Mouse (Mus musculus) kidney, postnatal 0 days (tissue): ENCODE measurements around the gene Otop1. TPM values are rescaled to one million over a fixed set of nuclear protein-coding genes. Genes with fewer than 3 reads are reported as not detected.

Experiments used
- ATAC-seq: fragments of 200-750 bp; cut with Nextera tagmentation; replicated peaks from 2 replicates; pipeline ENCODE4 v1.8.0; 2017; ENCODE audit warnings: low read depth, moderate number of reproducible peaks, moderate TSS enrichment, moderate library complexity; ENCODE audit not compliant: low FRiP score
- DNase-seq: peaks from one replicate; pipeline ENCODE4 v3.0.0-alpha.2; 2016; ENCODE audit warnings: low spot score
- H3K27ac ChIP-seq: fragments of 300-500 bp; sonication (generic); 2 replicates; pipeline ENCODE4 v1.5.1; 2014; ENCODE audit warnings: mild to moderate bottlenecking
- H3K27me3 ChIP-seq: fragments of 300-500 bp; sonication (generic); 2 replicates; pipeline ENCODE4 v1.6.1; 2014; ENCODE audit warnings: low read length, mixed read lengths; ENCODE audit not compliant: insufficient read depth
- H3K36me3 ChIP-seq: fragments of 300-500 bp; sonication (generic); 2 replicates; pipeline ENCODE4 v1.6.1; 2014; ENCODE audit warnings: low read length, mixed read lengths; ENCODE audit not compliant: insufficient read depth
- H3K4me1 ChIP-seq: fragments of 300-500 bp; sonication (generic); replicated peaks from 2 replicates; pipeline ENCODE4 v1.6.1; 2014; ENCODE audit warnings: antibody characterized with exemption, low read length, mixed read lengths; ENCODE audit not compliant: insufficient read depth
- H3K4me2 ChIP-seq: fragments of 300-500 bp; sonication (generic); 2 replicates; pipeline ENCODE4 v1.6.1; 2014; ENCODE audit warnings: mild to moderate bottlenecking, low read length, moderate library complexity, mixed read lengths
- H3K4me3 ChIP-seq: fragments of 300-500 bp; sonication (generic); replicated peaks from 2 replicates; pipeline ENCODE4 v1.5.1; 2014; ENCODE audit warnings: low read depth, low read length
- H3K9ac ChIP-seq: fragments of 300-500 bp; sonication (generic); 2 replicates; pipeline ENCODE4 v1.6.1; 2014; ENCODE audit warnings: low read depth, low read length
- H3K9me3 ChIP-seq: fragments of 300-500 bp; sonication (generic); replicated peaks from 2 replicates; pipeline ENCODE4 v1.6.1; 2016; ENCODE audit warnings: low read length, inconsistent platforms, mixed read lengths
- CTCF ChIP-seq: IDR thresholded peaks from 2 replicates; pipeline ENCODE4 v1.5.1; 2016; ENCODE audit warnings: antibody characterized with exemption, low read depth, mild to moderate bottlenecking, moderate library complexity
- WGBS: fragments of 180-500 bp; shearing (Covaris S2); extraction: QIAGEN DNeasy Blood & Tissue Kit; methylation state at CpG from one replicate; pipeline ENCODE4 v1.1.7; 2014; 5-methylcytosine and 5-hydroxymethylcytosine counted together
- polyA plus RNA-seq: library from polyadenylated mRNA; unstranded; fragments of >200 nt; fragmentation: Nextera tagmentation; extraction: Ambion mirVana; gene quantifications from 2 replicates; pipeline ENCODE4 v1.2.1, GENCODE M21; 2015

Gene Otop1
- polyA plus RNA-seq, 1 experiment from 2014 or later = not detected

DNA sequence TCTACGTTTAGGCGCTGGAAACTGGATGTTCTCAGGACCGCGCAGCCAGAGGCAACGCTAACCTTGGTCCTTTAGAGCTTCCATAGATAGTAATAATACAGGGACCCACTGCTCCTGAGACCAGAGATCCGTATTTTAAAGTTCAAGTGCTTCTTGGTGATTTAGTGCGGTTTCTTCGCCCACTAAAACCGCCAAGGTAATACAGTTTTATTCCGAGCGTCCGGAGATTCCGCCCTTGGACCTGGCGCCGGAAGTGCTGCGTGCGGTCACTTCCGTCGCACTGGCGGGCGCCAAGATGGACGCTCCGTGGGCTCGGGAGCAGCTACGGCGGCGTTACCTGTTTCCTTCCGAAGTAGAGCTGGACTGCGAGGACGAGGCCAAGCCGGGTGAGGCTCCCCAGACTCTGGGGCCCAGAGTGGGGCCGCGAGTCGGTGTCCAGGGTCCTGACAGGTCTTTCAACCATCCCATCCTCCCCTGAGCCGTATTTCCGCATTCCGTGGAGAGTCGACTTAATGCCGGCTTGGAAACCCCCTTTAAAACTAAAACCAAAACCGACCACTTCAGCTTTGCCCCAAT, 15.6 kb upstream of the Otop1 start, which contains the start of gene Tmem128:
Gene Tmem128 (plus strand): TSS at position 79 of the 576 bp plus-strand sequence.
- WGBS = under 1% methylated on average over 40 of the region's 40 CpGs
- peaks cover 30% of the 10 kb centered on the region for H3K36me3 ChIP-seq
- H3K4me2 ChIP-seq = peak within 1 kb of the TSS; percentile 70
- peak within 1 kb of the TSS; percentile 62 for H3K9ac ChIP-seq
- H3K27me3 ChIP-seq = no peaks in the 10 kb centered on the region
- H3K4me1 ChIP-seq = no peaks in the 10 kb centered on the region; the same call in 1 of the 2 replicates
- peak; percentile 48; the same call in 1 of the 2 replicates for ATAC-seq
- H3K27ac ChIP-seq = peak within 1 kb of the TSS; percentile 86
- no peak for TF ChIP-seq CTCF
- peak within 1 kb of the TSS; percentile 66 for H3K4me3 ChIP-seq
- H3K9me3 ChIP-seq = no peaks in the 10 kb centered on the region
- peak; percentile 77 for DNase-seq

- no peaks in the 10 kb centered on the region for H3K9me3 ChIP-seq
- no peak overlapping the region for H3K4me3 ChIP-seq
- H3K36me3 ChIP-seq = peaks cover 27% of the 10 kb centered on the region; the same call in 1 of the 2 replicates
- no peak overlapping the region for H3K27ac ChIP-seq
- 89% methylated on average over 3 of the region's 3 CpGs for WGBS
- H3K4me1 ChIP-seq = no peaks in the 10 kb centered on the region
- TF ChIP-seq CTCF = no peak
- H3K9ac ChIP-seq = no peak overlapping the region
- no peak overlapping the region for H3K4me2 ChIP-seq
- no peak for DNase-seq
- peaks cover 7% of the 10 kb centered on the region for H3K27me3 ChIP-seq
- ATAC-seq = no peak
These were observed 4.8 kb upstream of the Otop1 start for GRCm38 (mm10) chr5:38270942-38271341.

DNA sequence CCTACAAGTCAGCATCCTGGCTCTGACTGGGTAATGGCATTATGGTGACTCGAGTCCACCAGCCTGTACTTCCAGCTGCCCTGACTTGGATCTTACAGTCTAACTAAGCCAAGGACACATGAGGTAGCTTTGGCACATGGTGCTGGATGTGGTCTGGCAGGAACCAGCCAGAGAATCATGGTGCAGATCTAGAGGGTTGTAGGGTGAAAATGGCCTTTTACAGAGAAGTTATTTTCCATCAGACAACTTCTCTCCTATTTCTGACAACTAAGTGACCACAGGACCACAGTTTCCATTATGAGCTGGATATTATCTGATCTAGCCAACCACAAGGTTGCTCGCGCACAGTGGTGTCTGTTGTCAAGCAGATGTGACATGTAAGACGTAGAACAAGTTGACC, 1.9 kb upstream of the Otop1 start:
- Histone ChIP-seq H3K36me3 (peaks cover 9% of the 10 kb centered on the region; the same call in 1 of the 2 replicates), H3K27ac (no peak overlapping the region), H3K27me3 (peaks cover 33% of the 10 kb centered on the region), H3K9ac (no peak overlapping the region), H3K4me2 (no peak overlapping the region), H3K4me3 (no peak overlapping the region), H3K4me1 (peaks cover 9% of the 10 kb centered on the region; the same call in 1 of the 2 replicates), H3K9me3 (no peaks in the 10 kb centered on the region)
- no peak for DNase-seq
- TF ChIP-seq CTCF = no peak
- 84% methylated on average over 4 of the region's 4 CpGs for WGBS
- ATAC-seq = no peak

DNA sequence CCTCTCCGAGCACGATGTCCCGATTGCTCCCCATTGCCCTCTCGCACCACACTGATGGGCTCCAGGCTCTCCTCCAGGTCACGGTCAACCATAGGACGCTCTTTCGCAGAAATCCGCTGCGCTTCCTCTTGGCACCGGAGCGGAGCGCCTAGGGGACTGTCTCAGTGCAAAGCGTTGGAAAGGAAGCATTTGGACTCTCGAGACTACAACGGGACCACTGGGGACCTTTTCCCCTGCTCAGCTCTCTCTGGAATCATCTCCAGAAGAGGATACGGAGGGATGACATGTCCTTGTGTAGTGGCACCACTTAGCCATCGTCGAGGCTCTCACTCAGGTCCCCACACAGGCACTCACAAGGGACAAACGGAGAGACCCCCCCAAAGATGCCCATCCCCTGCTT, 679 bp downstream of the Otop1 start:
- Histone ChIP-seq H3K9me3 (no peaks in the 10 kb centered on the region), H3K36me3 (no peaks in the 10 kb centered on the region), H3K27me3 (peaks cover 33% of the 10 kb centered on the region), H3K4me3 (no peak overlapping the region), H3K4me2 (no peak overlapping the region), H3K9ac (no peak overlapping the region), H3K4me1 (peaks cover 9% of the 10 kb centered on the region; the same call in 1 of the 2 replicates), H3K27ac (no peak overlapping the region)
- 2% methylated on average over 19 of the region's 19 CpGs for WGBS
- no peak for TF ChIP-seq CTCF
- no peak for ATAC-seq
- no peak for DNase-seq

- Histone ChIP-seq H3K4me2 (peak overlapping the region; percentile 45), H3K36me3 (no peaks in the 10 kb centered on the region), H3K9ac (no peak overlapping the region), H3K27me3 (peaks cover 33% of the 10 kb centered on the region), H3K4me1 (peaks cover 9% of the 10 kb centered on the region; the same call in 1 of the 2 replicates), H3K9me3 (no peaks in the 10 kb centered on the region), H3K4me3 (peak overlapping the region; percentile 20; the same call in 1 of the 2 replicates), H3K27ac (no peak overlapping the region)
- TF ChIP-seq CTCF = no peak
- DNase-seq = no peak
- ATAC-seq = 0 out of 2 replicates have a peak, but pooled peaks have one; percentile 19
- WGBS = 2% methylated on average over 61 of the region's 65 CpGs
These were observed 1.5 kb downstream of the Otop1 start for GRCm38 (mm10) chr5:38277098-38277866.

- H3K27ac ChIP-seq = no peak overlapping the region
- no peaks in the 10 kb centered on the region for H3K9me3 ChIP-seq
- no peak for ATAC-seq
- H3K36me3 ChIP-seq = no peaks in the 10 kb centered on the region
- peak overlapping the region; percentile 45; the same call in 1 of the 2 replicates for H3K4me2 ChIP-seq
- no peak for TF ChIP-seq CTCF
- no peak for DNase-seq
- H3K4me1 ChIP-seq = peaks cover 9% of the 10 kb centered on the region; the same call in 1 of the 2 replicates
- peaks cover 33% of the 10 kb centered on the region for H3K27me3 ChIP-seq
- H3K4me3 ChIP-seq = 0 out of 2 replicates have a peak overlapping the region, but pooled peaks have one; percentile 20
- no peak overlapping the region for H3K9ac ChIP-seq
- 13% methylated on average over 12 of the region's 12 CpGs for WGBS
These were observed 2.3 kb downstream of the Otop1 start for GRCm38 (mm10) chr5:38277936-38278600.
